Mouse (Mus musculus) small intestine, adult 2 months (tissue): ENCODE measurements around the gene H2-T22. TPM values are rescaled to one million over a fixed set of nuclear protein-coding genes. Genes with fewer than 3 reads are reported as not detected.

Source experiments
- H3K27ac ChIP-seq: fragments of 200-500 bp; 2 replicates; pipeline ENCODE4 v1.5.1; 2012; ENCODE audit warnings: low read depth, low read length, control low read depth, inconsistent platforms; ENCODE audit not compliant: insufficient read depth
- H3K27me3 ChIP-seq: fragments of 200-500 bp; 2 replicates; pipeline ENCODE4 v1.6.1; 2012; ENCODE audit warnings: mild to moderate bottlenecking, moderate library complexity, low read length, inconsistent platforms; ENCODE audit not compliant: control insufficient read depth, insufficient read depth
- H3K36me3 ChIP-seq: fragments of 200-500 bp; 2 replicates; pipeline ENCODE4 v1.6.1; 2012; ENCODE audit warnings: mild to moderate bottlenecking, low read length, control low read depth, inconsistent platforms; ENCODE audit not compliant: control insufficient read depth, insufficient read depth
- H3K4me1 ChIP-seq: fragments of 200-500 bp; 2 replicates; pipeline ENCODE4 v1.6.1; 2012; ENCODE audit warnings: low read length, inconsistent platforms, mixed read lengths; ENCODE audit not compliant: control insufficient read depth, insufficient read depth, insufficient read length
- H3K4me3 ChIP-seq: fragments of 200-500 bp; 2 replicates; pipeline ENCODE4 v1.5.1; 2012; ENCODE audit warnings: low read depth, mild to moderate bottlenecking, control low read depth, inconsistent platforms, low read length, moderate library complexity
- CTCF ChIP-seq: fragments of 200-500 bp; IDR thresholded peaks from 2 replicates; pipeline ENCODE4 v1.5.1; 2012; ENCODE audit warnings: low read depth, mild to moderate bottlenecking, control low read depth, inconsistent platforms, low read length, moderate library complexity, mixed read lengths; ENCODE audit not compliant: insufficient replicate concordance, insufficient read length; ENCODE audit errors: extremely low read depth
- POLR2A ChIP-seq: fragments of 200-500 bp; IDR thresholded peaks from 2 replicates; pipeline ENCODE4 v1.6.1; 2012; ENCODE audit warnings: low read depth, mild to moderate bottlenecking, control low read depth, inconsistent platforms, low read length, moderate library complexity
- WGBS: fragments of 180-500 bp; shearing (Covaris S2); methylation state at CpG from one replicate; pipeline ENCODE4 v1.1.7; 2018; 5-methylcytosine and 5-hydroxymethylcytosine counted together
- polyA plus RNA-seq: library from polyadenylated mRNA; depleted of rRNA; stranded (reverse); fragments of >200 nt; gene quantifications from 2 replicates; pipeline ENCODE4 v1.2.3, GENCODE M21; 2012; rRNA removed

H2-T22 gene
- polyA plus RNA-seq, 1 experiment, result 60.5 TPM

GRCm38 (mm10) chr17:35994879-35995240 lies 47.7 kb downstream of the H2-T22 start:
- peak overlapping the region; percentile 56 for H3K4me3 ChIP-seq
- TF ChIP-seq POLR2A, result no peak
- H3K36me3 ChIP-seq, result no peaks in the 10 kb centered on the region
- H3K27ac ChIP-seq, result peak overlapping the region; percentile 48; the same call in 1 of the 2 replicates
- no peaks in the 10 kb centered on the region for H3K27me3 ChIP-seq
- under 1% methylated on average over 14 of the region's 14 CpGs for WGBS
- H3K4me1 ChIP-seq, result peaks cover 5% of the 10 kb centered on the region

GRCm38 (mm10) chr17:35994175-35994878 lies 48.2 kb downstream of the H2-T22 start:
- peaks cover 4% of the 10 kb centered on the region for H3K4me1 ChIP-seq
- 3% methylated on average over 31 of the region's 31 CpGs for WGBS
- H3K27me3 ChIP-seq, result no peaks in the 10 kb centered on the region
- peak overlapping the region; percentile 48 for H3K27ac ChIP-seq
- TF ChIP-seq POLR2A (peak; percentile 85; the same call in 1 of the 2 replicates), CTCF (no peak; the same call in 1 of the 2 replicates)
- peak overlapping the region; percentile 56 for H3K4me3 ChIP-seq
- no peaks in the 10 kb centered on the region for H3K36me3 ChIP-seq

GRCm38 (mm10) chr17:35993675-35994074 lies 48.9 kb downstream of the H2-T22 start:
- Histone ChIP-seq H3K36me3 (peaks cover 4% of the 10 kb centered on the region; the same call in 1 of the 2 replicates), H3K27me3 (no peaks in the 10 kb centered on the region), H3K4me1 (peaks cover 4% of the 10 kb centered on the region), H3K27ac (no peak overlapping the region), H3K4me3 (peak overlapping the region; percentile 41)
- no peak for TF ChIP-seq POLR2A
- TF ChIP-seq CTCF, result peak; percentile 99
- 2% methylated on average over 17 of the region's 17 CpGs for WGBS

- Histone ChIP-seq H3K4me1 (peaks cover 2% of the 10 kb centered on the region; the same call in 1 of the 2 replicates), H3K27me3 (no peaks in the 10 kb centered on the region), H3K36me3 (peaks cover 19% of the 10 kb centered on the region), H3K27ac (no peak overlapping the region), H3K4me3 (no peak overlapping the region)
- TF ChIP-seq CTCF (no peak), POLR2A (no peak)
- WGBS, result 49% methylated on average over 10 of the region's 10 CpGs
These were observed 50.8 kb downstream of the H2-T22 start for GRCm38 (mm10) chr17:35991781-35992180.

Other genes starting within 250 kb of the H2-T22 start
- 6.1 and 8.6 TPM in 2 replicates for gene Ier3, start 221.1 kb downstream of the H2-T22 start, polyA plus RNA-seq
- 33.4 and 53.2 TPM in 2 replicates for gene Flot1, start 219.5 kb downstream of the H2-T22 start, polyA plus RNA-seq
- gene Tubb5, start 204.4 kb downstream of the H2-T22 start, polyA plus RNA-seq, result 82.8 and 157 TPM in 2 replicates
- 1.7 and 3.2 TPM in 2 replicates for gene Mdc1, start 201.2 kb downstream of the H2-T22 start, polyA plus RNA-seq
- 9.3 and 15.9 TPM in 2 replicates for gene Nrm, start 181.4 kb downstream of the H2-T22 start, polyA plus RNA-seq
- gene Ppp1r18, start 177.2 kb downstream of the H2-T22 start, polyA plus RNA-seq, result 16.5 and 22.0 TPM in 2 replicates
- gene Dhx16, start 162.9 kb downstream of the H2-T22 start, polyA plus RNA-seq, result 47.0 and 64.3 TPM in 2 replicates
- 82.8 and 142 TPM in 2 replicates for gene 2310061I04Rik, start 145.3 kb downstream of the H2-T22 start, polyA plus RNA-seq
- 24.7 and 56.1 TPM in 2 replicates for gene Atat1, start 132.7 kb downstream of the H2-T22 start, polyA plus RNA-seq
- 49.0 and 63.4 TPM in 2 replicates for gene Mrps18b, start 126.4 kb downstream of the H2-T22 start, polyA plus RNA-seq
- gene Ppp1r10, start 126.3 kb downstream of the H2-T22 start, polyA plus RNA-seq, result 15.1 and 33.3 TPM in 2 replicates
- 52.7 and 84.9 TPM in 2 replicates for gene Abcf1, start 73.0 kb downstream of the H2-T22 start, polyA plus RNA-seq
- gene Gnl1, start 62.9 kb downstream of the H2-T22 start, polyA plus RNA-seq, result 13.1 and 24.7 TPM in 2 replicates
- 5.5 and 7.8 TPM in 2 replicates for gene Prr3, start 62.5 kb downstream of the H2-T22 start, polyA plus RNA-seq
- gene H2-T24, start 22.2 kb downstream of the H2-T22 start, polyA plus RNA-seq, result 0.98 and 5.4 TPM in 2 replicates
- gene H2-T23, start 9.9 kb downstream of the H2-T22 start, polyA plus RNA-seq, result 268 and 784 TPM in 2 replicates
- gene Gm6034, start 214 bp upstream of the H2-T22 start, polyA plus RNA-seq, result not detected in 2 replicates
- 70.6 and 179 TPM in 2 replicates for gene Gm11127, start 15.6 kb upstream of the H2-T22 start, polyA plus RNA-seq
- 0.22 and 0.27 TPM in 2 replicates for gene Gm19684, start 78.9 kb upstream of the H2-T22 start, polyA plus RNA-seq
- 12.5 and 88.2 TPM in 2 replicates for gene Gm7030, start 86.7 kb upstream of the H2-T22 start, polyA plus RNA-seq
- gene Gm8909, start 125.8 kb upstream of the H2-T22 start, polyA plus RNA-seq, result 118 and 149 TPM in 2 replicates
- 68.4 and 126 TPM in 2 replicates for gene H2-T3, start 147.5 kb upstream of the H2-T22 start, polyA plus RNA-seq
- gene Rpp21, start 215.3 kb upstream of the H2-T22 start, polyA plus RNA-seq, result 70.7 and 129 TPM in 2 replicates
- gene Trim39, start 229.5 kb upstream of the H2-T22 start, polyA plus RNA-seq, result 5.9 and 7.8 TPM in 2 replicates
- not detected in 2 replicates for gene H2-M10.2, start 243.7 kb upstream of the H2-T22 start, polyA plus RNA-seq